Mouse (Mus musculus): ENCODE data around the gene Fnip1.

The Fnip1 gene

GRCm38 (mm10) chr11:54539486-54539885, 101.5 kb downstream of the Fnip1 start:
- in situ Hi-C loops (cut with MboI; ENCODE audit: low sequenced_read_pairs) = no loop called here

GRCm38 (mm10) chr11:54540328-54540727, 102.3 kb downstream of the Fnip1 start:
- in situ Hi-C loops (cut with MboI; ENCODE audit: low sequenced_read_pairs) = no loop called here

- in situ Hi-C loops (cut with MboI; ENCODE audit: low sequenced_read_pairs) = no loop called here
Measured at GRCm38 (mm10) chr11:54542414-54542813, 104.4 kb downstream of the Fnip1 start.

GRCm38 (mm10) chr11:54554970-54555369, 117.0 kb downstream of the Fnip1 start:
- in situ Hi-C loops (cut with MboI; ENCODE audit: low sequenced_read_pairs) = no loop called here

- in situ Hi-C loops (cut with MboI; ENCODE audit: low sequenced_read_pairs) = no loop called here
Measured at GRCm38 (mm10) chr11:54562761-54563160, 124.8 kb downstream of the Fnip1 start.
